Mouse (Mus musculus): ENCODE data around the gene Csrnp3. TPM values are rescaled to one million over a fixed set of nuclear protein-coding genes. Genes with fewer than 3 reads are reported as not detected.

Gene Csrnp3
- total and polyA plus RNA-seq, 3 experiments = not detected

DNA sequence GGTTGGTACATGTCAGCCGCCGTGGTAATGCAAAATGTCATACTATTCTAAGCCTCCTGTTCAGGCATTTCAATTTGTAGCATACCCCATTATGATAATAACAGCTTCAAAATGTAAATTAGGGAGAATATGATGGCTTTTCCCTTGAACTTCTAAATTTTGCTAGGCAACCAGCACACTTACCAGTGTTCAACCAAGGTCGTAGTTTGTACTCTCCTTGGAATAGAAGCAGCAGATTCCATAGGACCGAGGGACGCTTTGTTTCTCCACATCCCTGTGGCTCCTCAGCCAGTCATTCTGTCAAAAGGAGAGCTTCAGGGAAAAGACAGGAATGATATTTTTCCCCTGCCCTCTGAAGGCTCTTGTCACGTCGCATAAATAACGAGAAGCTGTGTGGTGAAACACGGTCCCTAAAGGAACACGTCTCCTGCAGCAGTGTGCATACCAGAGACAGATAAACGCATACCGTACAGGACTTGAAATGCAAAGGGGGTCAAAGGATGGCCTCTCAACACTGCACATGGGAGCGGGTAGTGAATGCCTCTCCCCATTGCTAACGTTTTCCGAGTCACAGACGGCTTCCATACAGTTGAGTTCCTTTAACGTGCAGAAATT, 108.3 kb downstream of the Csrnp3 start:
- H3K27ac ChIP-seq (ENCODE audit: control insufficient read depth, low read depth, low read length) = no peak overlapping the region
- H3K9me3 ChIP-seq (replicated peaks; ENCODE audit: insufficient read depth, low read length) = no peaks in the 10 kb centered on the region

DNA sequence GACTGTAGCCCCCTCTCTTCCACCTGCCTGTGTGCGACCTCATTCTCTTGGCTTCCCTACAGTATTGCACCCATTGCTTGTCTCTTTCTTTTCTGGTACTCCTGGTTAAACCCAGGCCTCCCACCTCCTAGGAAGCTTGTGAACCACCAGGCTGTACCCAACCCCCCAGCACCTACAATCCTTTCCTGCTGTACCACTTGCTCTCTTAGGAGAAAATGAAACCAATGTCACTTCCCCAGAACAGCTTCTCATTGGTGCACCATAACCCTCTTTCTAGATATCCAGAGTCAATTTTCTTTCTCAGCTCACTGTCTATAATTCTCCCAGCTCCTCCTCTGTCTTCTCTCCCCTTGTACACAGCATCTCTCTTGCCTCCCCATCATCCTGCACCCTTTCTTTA, 110.2 kb downstream of the Csrnp3 start:
- no peak for DNase-seq (ENCODE audit: low read depth, low spot score)
- no peaks in the 10 kb centered on the region for H3K36me3 ChIP-seq (ENCODE audit: control insufficient read depth in 1 of 2, insufficient read depth in 2 of 2, low read length in 2 of 2)
- H3K79me2 ChIP-seq (ENCODE audit: control insufficient read depth, insufficient read depth, low read length, poor library complexity) = no peaks in the 10 kb centered on the region
- no peak for TF ChIP-seq MAX (IDR thresholded peaks at IDR 0.05; ENCODE audit: low read length)
- H3K4me3 ChIP-seq (ENCODE audit: control insufficient read depth in 1 of 2, insufficient read depth in 1 of 2, low read depth in 2 of 2, low read length in 2 of 2) = no peak overlapping the region
- H3K9me3 ChIP-seq (replicated peaks; ENCODE audit: insufficient read depth, low read length) = no peaks in the 10 kb centered on the region
- H3K4me1 ChIP-seq (ENCODE audit: control insufficient read depth in 1 of 2, insufficient read depth in 2 of 2, low read length in 2 of 2) = no peaks in the 10 kb centered on the region
- no peak overlapping the region for H3K9ac ChIP-seq (ENCODE audit: control insufficient read depth, low read depth, low read length, poor library complexity, severe bottlenecking)
- no peak overlapping the region for H3K27ac ChIP-seq (ENCODE audit: control insufficient read depth, low read depth, low read length)
- H3K27me3 ChIP-seq (ENCODE audit: control insufficient read depth in 1 of 2, insufficient read depth in 2 of 2, low read length in 2 of 2) = no peaks in the 10 kb centered on the region

More for the DNA sequence above, 108.3 kb downstream of the Csrnp3 start:
- TF ChIP-seq ELF1 (IDR thresholded peaks at IDR 0.05; ENCODE audit: low read depth, low read length) (no peak), ZC3H11A (IDR thresholded peaks at IDR 0.05; ENCODE audit: low read depth, low read length) (no peak), MYC (IDR thresholded peaks at IDR 0.05; ENCODE audit: low read depth, low read length) (no peak), JUND (IDR thresholded peaks at IDR 0.05; ENCODE audit: low read depth, low read length) (no peak), GATA1 (IDR thresholded peaks at IDR 0.05; ENCODE audit: low read depth, low read length) (no peak), USF2 (IDR thresholded peaks at IDR 0.05; ENCODE audit: borderline replicate concordance in 1 of 2, insufficient read depth in 1 of 2, low read depth in 1 of 2, low read length in 2 of 2) (no peak), TAL1 (IDR thresholded peaks at IDR 0.05; ENCODE audit: low read length) (no peak), RCOR1 (IDR thresholded peaks at IDR 0.05; ENCODE audit: low read depth, low read length) (no peak)
- no peaks in the 10 kb centered on the region for H3K27me3 ChIP-seq (ENCODE audit: control insufficient read depth in 1 of 2, insufficient read depth in 2 of 2, low read length in 2 of 2)
- no peaks in the 10 kb centered on the region for H3K79me2 ChIP-seq (ENCODE audit: control insufficient read depth, insufficient read depth, low read length, poor library complexity)
- H3K4me1 ChIP-seq (ENCODE audit: control insufficient read depth in 1 of 2, insufficient read depth in 2 of 2, low read length in 2 of 2) = no peaks in the 10 kb centered on the region
- no peak overlapping the region for H3K4me3 ChIP-seq (ENCODE audit: control insufficient read depth in 1 of 2, insufficient read depth in 1 of 2, low read depth in 2 of 2, low read length in 2 of 2)
- no peak overlapping the region for H3K9ac ChIP-seq (ENCODE audit: control insufficient read depth, low read depth, low read length, poor library complexity, severe bottlenecking)
- no peak for DNase-seq (ENCODE audit: low read depth, low spot score)
- H3K36me3 ChIP-seq (ENCODE audit: control insufficient read depth in 1 of 2, insufficient read depth in 2 of 2, low read length in 2 of 2) = no peaks in the 10 kb centered on the region

DNA sequence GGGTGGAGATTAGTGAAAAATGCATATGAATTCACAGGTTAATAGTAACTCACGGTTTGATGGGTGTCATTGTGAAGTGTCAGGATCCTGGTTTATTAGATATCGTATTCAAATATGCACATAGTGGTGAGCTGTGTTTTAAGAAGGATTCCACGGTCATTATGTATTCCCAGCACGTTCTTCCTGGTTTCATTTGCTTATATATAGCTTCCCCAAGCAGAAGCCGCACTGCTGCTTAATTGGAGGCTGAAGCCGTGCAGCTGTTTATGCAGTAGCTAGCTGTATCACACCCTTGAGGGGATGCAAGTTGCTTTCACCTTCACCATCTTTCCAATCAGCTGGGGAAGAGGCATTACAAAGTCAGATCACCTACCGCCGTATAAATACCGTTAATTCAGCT, 111.2 kb downstream of the Csrnp3 start:
- Histone ChIP-seq H3K4me3 (ENCODE audit: control insufficient read depth in 1 of 2, insufficient read depth in 1 of 2, low read depth in 2 of 2, low read length in 2 of 2) (no peak overlapping the region), H3K79me2 (ENCODE audit: control insufficient read depth, insufficient read depth, low read length, poor library complexity) (no peaks in the 10 kb centered on the region), H3K4me1 (ENCODE audit: control insufficient read depth in 1 of 2, insufficient read depth in 2 of 2, low read length in 2 of 2) (no peaks in the 10 kb centered on the region), H3K27me3 (ENCODE audit: control insufficient read depth in 1 of 2, insufficient read depth in 2 of 2, low read length in 2 of 2) (no peaks in the 10 kb centered on the region), H3K9ac (ENCODE audit: control insufficient read depth, low read depth, low read length, poor library complexity, severe bottlenecking) (no peak overlapping the region), H3K9me3 (replicated peaks; ENCODE audit: insufficient read depth, low read length) (no peaks in the 10 kb centered on the region), H3K27ac (ENCODE audit: control insufficient read depth, low read depth, low read length) (no peak overlapping the region), H3K36me3 (ENCODE audit: control insufficient read depth in 1 of 2, insufficient read depth in 2 of 2, low read length in 2 of 2) (no peaks in the 10 kb centered on the region)
- no peak for TF ChIP-seq CHD1 (IDR thresholded peaks at IDR 0.05; ENCODE audit: low read depth, low read length)
- no peak for TF ChIP-seq SMC3 (IDR thresholded peaks at IDR 0.05; ENCODE audit: low read depth, low read length)
- TF ChIP-seq TBP (IDR thresholded peaks at IDR 0.05; ENCODE audit: low read depth, low read length) = no peak
- TF ChIP-seq EP300 (IDR thresholded peaks at IDR 0.05; ENCODE audit: low read depth in 1 of 2, low read length in 2 of 2) = no peak
- no peak for TF ChIP-seq MAZ (IDR thresholded peaks at IDR 0.05; ENCODE audit: low read depth, low read length)
- TF ChIP-seq ETS1 (IDR thresholded peaks at IDR 0.05; ENCODE audit: low read depth, low read length) = no peak
- TF ChIP-seq USF1 (IDR thresholded peaks at IDR 0.05; ENCODE audit: low read depth, low read length) = no peak
- no peak for TF ChIP-seq MAFK (IDR thresholded peaks at IDR 0.05; ENCODE audit: borderline replicate concordance, low read depth, low read length)
- no peak for TF ChIP-seq GATA1 (IDR thresholded peaks at IDR 0.05; ENCODE audit: low read depth, low read length)
- TF ChIP-seq POLR2AphosphoS5 (IDR thresholded peaks at IDR 0.05; ENCODE audit: borderline replicate concordance, low read depth, low read length) = no peak
- no peak for TF ChIP-seq ZNF384 (IDR thresholded peaks at IDR 0.05; ENCODE audit: low read depth, low read length)
- TF ChIP-seq POLR2A (IDR thresholded peaks at IDR 0.05; ENCODE audit: control insufficient read depth in 1 of 2, insufficient read depth in 1 of 2, low read depth in 1 of 2, low read length in 2 of 2, poor library complexity in 1 of 2) = no peak
- TF ChIP-seq JUND (IDR thresholded peaks at IDR 0.05; ENCODE audit: low read depth, low read length) = no peak
- TF ChIP-seq MAX (IDR thresholded peaks at IDR 0.05; ENCODE audit: low read length) = no peak
- TF ChIP-seq KAT2A (conservative IDR thresholded peaks at IDR 0.05; ENCODE audit: low read depth, low read length) = no peak
- TF ChIP-seq MEF2A (IDR thresholded peaks at IDR 0.05; ENCODE audit: extremely low read depth, insufficient replicate concordance, low read depth, low read length, poor library complexity, severe bottlenecking) = no peak
- no peak for TF ChIP-seq ZKSCAN1 (IDR thresholded peaks at IDR 0.05; ENCODE audit: low read depth, low read length)
- no peak for DNase-seq (ENCODE audit: low read depth, low spot score)
